Mouse (Mus musculus) brown adipose tissue, adult 24 weeks (tissue): ENCODE measurements around the gene Car1. TPM values are rescaled to one million over a fixed set of nuclear protein-coding genes. Genes with fewer than 3 reads are reported as not detected.
"Not testable (repeated sequence)": the region's sequence is repeated elsewhere in the genome, so short reads cannot be mapped to it uniquely, and the experiment has no call there.

Source experiments
- H3K27ac ChIP-seq: fragments of 200-500 bp; replicated peaks from 2 replicates; pipeline ENCODE4 v1.5.1; 2012; ENCODE audit warnings: low read depth, mild to moderate bottlenecking, low read length
- H3K4me1 ChIP-seq: fragments of 200-500 bp; 2 replicates; pipeline ENCODE4 v1.6.1; 2012; ENCODE audit warnings: low read length, mixed read lengths; ENCODE audit not compliant: control insufficient read depth, insufficient read depth, insufficient read length
- H3K4me3 ChIP-seq: fragments of 200-500 bp; 2 replicates; pipeline ENCODE4 v1.5.1; 2012; ENCODE audit warnings: low read depth, mild to moderate bottlenecking, low read length, moderate library complexity; ENCODE audit not compliant: insufficient read depth
- polyA plus RNA-seq: library from polyadenylated mRNA; stranded (reverse); fragments of >200 nt; gene quantifications from 2 replicates; pipeline ENCODE4 v1.2.4, GENCODE M21; 2012; ENCODE audit not compliant: missing spikeins, insufficient read depth, insufficient read length

Car1 gene
- polyA plus RNA-seq, result 0.87 and 1.2 TPM in 2 replicates

DNA sequence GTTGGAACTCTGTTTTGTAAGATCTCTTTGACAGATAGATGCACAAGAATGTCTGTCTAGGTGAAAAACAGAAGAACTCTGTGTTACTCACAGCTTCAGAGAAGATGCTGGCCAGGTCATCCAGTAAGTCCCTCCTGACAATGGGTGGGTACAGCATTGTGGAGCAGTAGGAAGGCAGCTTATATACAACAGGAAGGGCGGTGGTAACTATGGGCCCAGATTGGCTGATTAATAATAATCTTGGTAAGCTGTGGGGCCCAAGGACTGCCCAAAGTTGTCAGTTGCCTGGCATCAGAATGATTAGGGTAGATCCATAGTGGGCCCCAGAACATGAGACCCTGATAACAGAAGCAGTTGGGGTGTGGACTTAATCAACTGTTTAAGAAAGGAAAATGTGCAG is at the start of gene Car1:
TSS of gene Car1 (minus strand) at position 158 of the 400 bp plus-strand sequence.
- H3K4me3 ChIP-seq, result no peak within 1 kb of the TSS
- no peak within 1 kb of the TSS for H3K27ac ChIP-seq
- no peaks in the 10 kb centered on the region for H3K4me1 ChIP-seq

DNA sequence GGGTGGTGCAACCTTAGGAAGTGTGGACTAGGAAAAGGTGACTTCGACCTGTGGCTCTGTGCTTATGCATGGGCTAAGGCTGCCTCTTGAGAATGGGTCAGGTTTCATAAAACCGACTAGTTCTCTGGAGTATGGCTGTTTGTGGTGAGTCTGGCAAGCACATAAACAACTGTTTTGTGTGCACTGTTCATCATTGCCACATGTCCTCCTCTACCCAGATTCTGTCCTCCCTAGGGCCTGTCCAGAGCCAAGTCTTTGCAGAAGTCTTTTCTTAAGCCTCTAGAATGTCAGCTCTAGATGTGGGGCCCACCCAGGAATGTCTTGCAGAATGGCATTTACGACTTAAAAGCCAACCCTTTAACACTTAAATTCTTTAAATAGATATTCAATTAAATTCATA is 49.7 kb upstream of the Car1 start:
- no peak overlapping the region for H3K4me3 ChIP-seq
- H3K4me1 ChIP-seq, result no peaks in the 10 kb centered on the region; the same call in 1 of the 2 replicates
- H3K27ac ChIP-seq, result peak overlapping the region; percentile 52; the same call in 1 of the 2 replicates

DNA sequence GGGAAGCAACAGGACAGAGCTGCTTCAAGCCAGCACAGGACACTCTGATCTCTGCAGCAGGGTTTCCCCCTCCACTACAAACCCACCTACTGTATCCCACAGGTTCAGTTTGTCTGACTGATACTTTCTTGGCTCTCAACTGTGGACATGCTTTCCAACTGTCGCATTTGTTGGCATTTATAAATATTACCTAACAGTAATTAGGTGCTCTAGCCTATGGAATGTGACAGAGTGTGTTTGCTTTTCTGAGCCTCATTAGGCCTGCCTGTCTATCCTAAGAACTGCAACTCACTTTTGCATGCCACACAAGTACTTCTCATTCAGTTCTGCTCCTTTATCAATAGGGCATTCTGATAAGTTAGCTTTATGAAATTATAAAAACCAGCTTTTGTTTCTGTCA is 46.3 kb upstream of the Car1 start:
- no peak overlapping the region for H3K27ac ChIP-seq
- H3K4me1 ChIP-seq, result no peaks in the 10 kb centered on the region
- H3K4me3 ChIP-seq, result no peak overlapping the region

DNA sequence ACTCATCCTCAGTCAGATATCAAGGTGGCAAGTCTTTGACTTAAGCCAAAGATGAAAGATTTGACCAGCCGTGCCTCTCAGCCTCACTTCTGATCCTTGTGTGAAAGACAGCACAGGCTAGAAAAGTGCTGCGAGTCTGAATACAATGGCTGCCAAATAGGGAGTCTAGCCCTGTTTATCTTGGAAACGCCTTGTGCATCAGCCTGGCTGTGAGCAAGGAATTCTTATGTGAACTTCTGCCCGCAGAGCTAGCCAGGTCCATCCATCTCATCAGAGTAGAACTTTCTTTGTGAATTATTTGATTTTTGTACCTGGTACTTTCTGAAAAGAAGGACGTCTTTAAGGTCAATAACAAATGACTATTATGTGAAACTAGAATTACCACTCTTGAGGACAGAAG is 45.8 kb upstream of the Car1 start:
- H3K4me3 ChIP-seq, result no peak overlapping the region
- no peak overlapping the region for H3K27ac ChIP-seq
- H3K4me1 ChIP-seq, result no peaks in the 10 kb centered on the region

DNA sequence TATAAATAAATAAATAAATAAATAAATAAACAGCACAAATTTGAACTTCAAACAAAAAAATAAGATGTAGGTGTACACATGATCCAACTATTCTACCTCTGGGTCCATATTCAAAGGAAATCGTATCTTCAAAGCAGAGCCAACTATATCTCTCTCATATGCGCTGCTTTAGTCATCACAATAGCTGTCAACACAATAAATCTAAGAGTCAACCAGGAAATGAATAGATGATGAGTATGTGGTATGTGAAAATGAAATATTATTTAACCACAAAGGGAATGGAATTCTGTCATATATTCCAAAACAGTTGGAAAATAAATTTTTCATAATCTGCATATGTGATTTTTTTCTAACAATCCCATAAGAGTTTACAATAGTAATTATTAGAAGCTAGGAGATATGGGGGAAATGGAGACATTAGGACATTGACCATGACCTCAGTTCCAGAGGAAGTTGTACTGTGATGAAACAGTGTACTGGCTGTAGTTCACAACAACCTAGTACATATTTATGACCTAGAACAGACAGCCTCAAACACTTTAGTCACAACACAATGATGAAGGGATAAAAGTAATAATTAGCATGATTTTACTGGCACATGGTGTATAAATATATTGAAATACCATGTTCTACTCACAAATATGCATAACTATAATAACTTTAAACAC is 40.6 kb upstream of the Car1 start:
- Histone ChIP-seq H3K4me1 (no peaks in the 10 kb centered on the region), H3K4me3 (no peak overlapping the region), H3K27ac (no peak overlapping the region)

DNA sequence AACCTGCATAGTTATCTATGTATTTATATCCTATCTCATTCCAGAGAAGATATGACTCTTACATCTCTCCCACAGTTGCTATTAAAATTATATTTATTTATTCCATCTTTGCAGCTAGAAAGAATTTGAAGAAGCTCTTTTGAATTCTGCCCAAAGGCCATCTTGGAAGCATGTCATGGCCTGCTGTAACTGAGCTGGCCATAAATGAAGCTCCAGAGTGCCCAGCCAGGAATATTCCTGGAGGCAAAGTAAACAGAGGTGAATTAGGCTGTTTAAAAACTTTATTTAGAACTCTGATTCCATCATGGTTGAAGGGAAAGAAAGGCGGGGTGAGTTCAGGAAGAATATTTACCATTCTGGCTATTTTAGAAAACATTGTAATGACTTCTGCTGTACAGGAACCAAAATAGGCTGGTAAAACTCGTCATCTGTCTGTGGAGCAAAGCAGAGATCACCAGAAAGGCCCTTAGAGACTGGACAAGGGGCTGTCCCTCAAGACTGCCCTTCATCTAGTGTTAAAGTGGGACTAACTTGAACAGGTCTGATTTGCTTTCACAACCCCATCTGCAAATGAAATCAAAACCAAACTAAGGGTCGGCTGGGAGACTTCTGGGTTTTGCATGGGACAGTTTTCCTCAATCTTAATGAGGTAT is 31.4 kb upstream of the Car1 start:
- no peaks in the 10 kb centered on the region for H3K4me1 ChIP-seq
- no peak overlapping the region for H3K4me3 ChIP-seq
- H3K27ac ChIP-seq, result no peak overlapping the region; the same call in 1 of the 2 replicates

DNA sequence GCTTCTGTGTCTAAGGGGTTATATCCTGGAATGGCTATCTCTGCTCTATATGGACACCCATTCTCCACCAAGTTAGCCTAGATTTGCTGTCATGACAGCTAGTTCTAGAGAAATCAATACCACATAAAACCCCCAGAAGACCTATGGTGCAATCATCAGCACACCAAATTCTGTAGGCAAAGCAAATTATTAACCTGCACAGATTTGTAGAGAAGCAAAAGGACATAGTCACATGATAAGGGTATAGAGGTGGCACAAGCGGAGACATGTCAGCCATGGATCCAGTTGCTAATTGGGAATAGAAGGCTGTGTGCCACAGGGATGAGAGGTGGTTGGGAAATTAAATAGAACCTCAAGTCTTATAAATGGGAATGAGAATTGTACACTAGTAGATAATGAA is 30.8 kb upstream of the Car1 start:
- H3K27ac ChIP-seq, result no peak overlapping the region
- no peaks in the 10 kb centered on the region for H3K4me1 ChIP-seq
- H3K4me3 ChIP-seq, result no peak overlapping the region

DNA sequence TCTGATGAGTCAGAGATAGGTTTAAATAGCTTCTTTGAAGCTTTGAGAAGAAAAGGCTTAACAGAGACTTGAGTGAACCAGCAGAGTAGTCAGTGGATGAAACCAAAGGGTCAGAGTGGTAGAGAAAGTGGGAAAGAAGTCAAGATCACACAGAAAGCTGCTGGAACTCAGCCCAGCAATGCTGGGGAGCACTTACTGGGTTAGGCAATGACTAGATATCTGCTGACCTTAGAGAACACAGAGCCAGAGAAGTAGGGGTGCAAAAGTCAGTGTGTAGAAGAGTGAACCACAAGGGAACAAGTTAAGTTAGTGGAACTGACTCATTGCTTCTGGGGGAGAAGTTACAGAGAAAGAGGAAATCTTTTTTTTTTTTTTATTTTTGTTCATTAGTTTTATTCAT is 24.6 kb upstream of the Car1 start:
- Histone ChIP-seq H3K27ac (no peak overlapping the region), H3K4me3 (no peak overlapping the region), H3K4me1 (no peaks in the 10 kb centered on the region)

DNA sequence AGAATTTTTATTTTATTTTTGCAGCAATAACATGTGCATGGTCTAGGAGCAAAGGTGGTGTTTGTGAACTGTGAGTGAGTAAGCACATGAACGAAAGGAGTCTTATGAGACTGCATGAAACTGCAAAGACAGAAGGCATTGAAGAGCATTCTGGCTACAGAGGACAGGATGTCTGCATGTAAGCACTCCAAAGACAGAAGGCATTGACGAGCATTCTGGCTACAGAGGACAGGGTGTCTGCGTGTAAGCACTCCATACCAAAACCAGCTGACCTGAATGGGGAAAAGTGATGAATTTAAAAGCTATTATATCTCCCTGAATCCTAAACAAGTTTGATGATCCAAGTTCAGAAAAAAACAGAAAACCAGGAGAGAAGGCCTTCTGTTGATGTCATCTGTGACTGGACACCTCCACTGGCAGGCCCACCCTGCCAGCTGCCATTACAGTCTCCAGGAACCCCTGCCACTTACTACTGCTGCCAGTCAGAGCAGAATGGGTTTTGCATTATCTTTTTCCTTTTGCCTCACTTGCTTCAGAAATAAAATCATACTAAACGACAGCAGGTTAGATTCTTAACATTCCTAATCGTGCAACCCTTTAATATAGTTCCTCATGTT is 23.2 kb upstream of the Car1 start:
- Histone ChIP-seq H3K27ac (no peak overlapping the region), H3K4me1 (no peaks in the 10 kb centered on the region)

DNA sequence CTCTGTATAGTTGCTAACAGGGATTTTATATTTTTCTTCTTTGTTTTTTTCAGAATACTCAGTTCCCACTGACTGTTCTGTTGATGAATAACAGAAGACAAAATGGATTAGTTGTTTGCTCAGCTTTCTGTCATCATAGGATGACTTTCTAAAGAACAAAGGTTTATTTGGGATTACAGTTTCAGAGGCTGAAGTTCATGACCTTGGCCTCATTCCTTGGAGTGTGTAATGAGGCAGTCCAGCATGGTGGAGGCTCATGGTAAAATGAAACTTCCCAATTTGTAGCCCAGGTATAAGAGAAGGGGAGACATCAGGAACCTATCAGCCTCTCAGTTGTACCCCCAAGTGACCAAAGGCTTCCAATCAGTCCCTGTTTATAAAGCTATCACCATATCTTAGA is 20.7 kb upstream of the Car1 start:
- Histone ChIP-seq H3K4me1 (no peaks in the 10 kb centered on the region), H3K27ac (no peak overlapping the region), H3K4me3 (no peak overlapping the region)

More for the DNA sequence above, 23.2 kb upstream of the Car1 start:
- no peak overlapping the region for H3K4me3 ChIP-seq

DNA sequence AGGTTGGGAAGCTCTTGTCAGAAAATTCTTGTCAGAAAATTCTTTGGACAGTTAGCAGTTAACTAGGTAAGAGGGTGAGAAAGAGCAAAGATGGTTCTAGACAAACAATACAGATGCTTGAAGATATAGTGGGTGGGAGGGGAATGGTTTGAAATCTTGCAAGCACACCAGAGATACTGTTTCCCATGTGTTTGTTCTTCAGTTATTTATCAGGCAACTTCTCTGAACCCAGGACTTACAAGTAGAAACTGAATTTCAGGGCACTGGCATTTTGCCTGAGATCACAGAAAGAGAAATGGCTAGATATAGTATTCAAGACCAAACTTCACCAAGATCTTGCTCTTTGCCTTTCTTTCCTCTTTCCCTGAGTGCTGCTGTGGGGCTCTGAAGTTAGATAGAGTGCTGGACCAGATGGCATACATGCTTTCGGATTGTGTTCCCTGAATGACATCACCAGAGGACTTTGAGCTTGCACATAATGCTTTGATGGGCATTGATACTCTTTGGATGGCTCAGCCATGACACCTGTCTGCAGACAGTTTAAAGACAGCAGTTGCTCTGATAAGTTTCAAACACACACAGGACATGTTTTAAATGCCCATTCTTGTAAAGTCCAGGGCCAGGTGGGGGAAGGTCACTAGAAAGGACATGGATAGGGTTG is 11.8 kb upstream of the Car1 start:
- H3K27ac ChIP-seq, result no peak overlapping the region

DNA sequence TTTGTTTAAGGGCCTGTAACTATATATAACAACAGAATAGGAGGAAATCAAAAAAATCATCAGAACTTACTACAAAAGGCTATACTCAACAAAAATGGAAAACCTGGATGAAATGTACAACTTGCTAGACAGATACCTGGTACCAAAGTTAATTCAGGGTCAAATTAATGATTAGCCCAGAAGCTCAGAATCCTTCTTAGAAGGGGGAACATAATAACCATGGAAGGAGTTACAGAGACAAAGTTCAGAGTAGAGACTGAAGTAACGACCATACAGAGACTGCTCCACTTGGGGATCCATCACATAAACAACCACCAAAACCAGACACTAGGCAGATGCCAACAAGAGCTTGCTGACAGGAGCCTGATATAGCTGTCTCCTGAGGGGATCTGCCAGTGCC is 7.2 kb upstream of the Car1 start:
- H3K4me3 ChIP-seq, H3K4me1 ChIP-seq: not testable (repeated sequence)

More for the DNA sequence above, 11.8 kb upstream of the Car1 start:
- no peak overlapping the region for H3K4me3 ChIP-seq
- no peaks in the 10 kb centered on the region for H3K4me1 ChIP-seq

DNA sequence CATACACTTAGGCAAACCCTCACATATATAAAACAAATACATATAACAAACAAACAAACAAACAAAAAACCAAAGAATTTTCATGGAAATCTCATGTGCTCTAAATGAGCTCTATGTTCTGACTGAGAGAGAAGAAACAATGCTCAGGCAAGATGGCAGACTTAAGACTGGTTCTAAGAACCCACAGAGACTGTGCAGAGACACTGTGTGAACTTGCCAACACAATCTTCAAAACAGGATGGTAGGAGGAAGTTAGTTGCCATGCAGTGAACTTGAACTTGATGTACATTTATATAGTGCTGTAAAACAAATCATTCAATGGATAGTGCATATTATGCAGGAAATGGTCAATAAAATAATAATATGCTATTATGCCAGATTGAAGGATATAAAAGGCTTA is 1.5 kb downstream of the Car1 start:
- no peaks in the 10 kb centered on the region for H3K4me1 ChIP-seq
- H3K4me3 ChIP-seq, result no peak overlapping the region
- no peak overlapping the region for H3K27ac ChIP-seq

More for the DNA sequence above, 7.2 kb upstream of the Car1 start:
- H3K27ac ChIP-seq, result not testable (repeated sequence)

DNA sequence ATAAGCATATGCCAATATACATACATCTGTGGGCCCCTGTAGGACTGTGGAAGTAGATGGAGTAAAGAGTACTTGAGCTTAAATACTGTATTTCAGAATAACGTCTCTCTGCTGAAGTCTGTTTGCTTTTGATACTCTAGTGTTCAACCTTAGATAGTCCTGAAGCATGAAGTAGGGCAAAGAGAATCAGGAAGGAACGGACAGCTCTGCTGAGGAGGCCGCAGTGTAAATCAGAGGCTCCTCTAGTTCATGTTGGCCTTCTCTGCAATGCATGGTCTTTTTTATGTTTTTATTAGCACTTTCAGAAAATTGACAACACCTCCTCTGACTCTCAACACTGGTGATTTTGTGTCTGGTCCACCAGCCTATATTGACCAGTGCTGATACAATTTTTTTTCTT is 2.2 kb downstream of the Car1 start:
- Histone ChIP-seq H3K27ac (no peak overlapping the region), H3K4me3 (no peak overlapping the region), H3K4me1 (no peaks in the 10 kb centered on the region)

DNA sequence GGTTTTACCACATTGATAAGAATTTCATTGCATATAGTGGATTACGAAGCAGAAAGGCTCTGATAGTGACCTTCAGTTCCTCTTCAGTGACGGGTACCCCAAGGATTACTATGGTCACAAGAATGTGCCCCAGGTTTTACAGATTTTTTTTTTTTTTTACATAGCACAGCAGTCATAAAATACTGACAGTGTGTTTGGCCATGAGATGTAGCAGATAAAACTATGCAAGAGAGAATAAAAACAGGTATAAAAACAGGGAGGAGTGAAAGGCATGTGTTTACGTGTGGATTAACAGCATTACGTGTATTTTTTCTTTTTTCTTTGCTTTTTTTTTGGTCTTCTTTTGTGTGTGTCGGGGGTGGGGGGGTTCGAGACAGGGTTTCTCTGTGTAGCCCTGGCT is 3.3 kb downstream of the Car1 start:
- Histone ChIP-seq H3K4me1 (no peaks in the 10 kb centered on the region), H3K4me3 (no peak overlapping the region), H3K27ac (no peak overlapping the region)
